Mouse (Mus musculus) adrenal gland, postnatal 14 days (tissue): Measurements from ENCODE around the gene Pnisr. TPM values are rescaled to one million over a fixed set of nuclear protein-coding genes. Genes with fewer than 3 reads are reported as not detected.

Source experiments
- DNase-seq: peaks from one replicate; pipeline ENCODE4 v3.0.0; 2021; ENCODE audit warnings: mixed read lengths
- long read RNA-seq, 2 experiments: library from polyadenylated mRNA; stranded (forward); transcript quantifications; one replicate each; pipeline ENCODE4 v2.0.0; 2021
- total RNA-seq: library from RNA; stranded (reverse); gene quantifications from 2 replicates; pipeline ENCODE4 v1.2.3, GENCODE M21; 2021

The Pnisr gene
- total RNA-seq, result 94.3 and 122 TPM in 2 replicates
- long read RNA-seq, experiment 1, full-length matches to known transcripts, result 33 of 75 reads
- long read RNA-seq, experiment 1, partial matches to known transcripts, result 25 of 75 reads
- long read RNA-seq, experiment 1, other reads (novel, unspliced or antisense), result 17 of 75 reads
- long read RNA-seq, experiment 2, full-length matches to known transcripts, result 9 of 127 reads
- long read RNA-seq, experiment 2, partial matches to known transcripts, result 103 of 127 reads
- long read RNA-seq, experiment 2, other reads (novel, unspliced or antisense), result 15 of 127 reads

DNA sequence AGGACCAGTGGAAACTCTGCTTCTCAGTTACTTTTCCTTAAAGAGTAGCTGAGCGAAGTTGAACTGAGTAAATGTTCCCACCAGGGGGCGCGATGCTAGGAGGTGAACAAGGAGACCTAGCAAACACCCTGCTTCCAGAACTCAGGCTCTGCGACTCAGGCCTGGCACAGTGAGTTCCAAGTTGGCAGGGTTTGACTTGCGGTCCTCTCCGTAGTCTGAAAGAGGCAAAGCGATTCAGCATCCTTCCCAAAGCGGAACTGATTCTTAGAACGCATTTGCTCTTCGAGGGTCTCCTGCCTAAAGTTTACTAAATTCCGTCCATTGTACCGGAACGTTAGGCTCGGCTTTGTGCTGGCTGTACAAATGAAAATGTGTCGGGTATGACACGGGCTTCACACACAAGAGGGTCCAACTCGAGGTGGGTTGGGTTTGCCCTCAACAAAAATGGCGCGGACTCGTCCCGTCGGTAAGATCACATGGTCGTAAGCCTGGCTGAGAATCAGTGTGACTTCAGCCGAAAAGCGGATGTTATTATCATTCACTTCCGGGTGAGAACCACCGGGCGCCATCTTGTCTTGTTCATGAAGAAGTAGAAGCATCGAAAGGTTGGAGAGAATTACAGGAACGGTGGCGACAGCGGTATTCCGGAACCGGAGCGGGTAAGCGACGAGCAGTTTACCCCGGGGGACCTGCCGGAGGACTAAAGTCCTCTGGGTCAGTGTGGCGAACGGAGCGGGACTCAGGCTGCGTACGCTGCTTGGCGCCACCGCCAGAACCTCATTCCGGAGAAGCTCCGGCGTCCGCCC is at the start of gene Pnisr:
Gene Pnisr (plus strand): TSS at position 103 of the 806 bp plus-strand sequence.
- DNase-seq, result peak; percentile 96

DNA sequence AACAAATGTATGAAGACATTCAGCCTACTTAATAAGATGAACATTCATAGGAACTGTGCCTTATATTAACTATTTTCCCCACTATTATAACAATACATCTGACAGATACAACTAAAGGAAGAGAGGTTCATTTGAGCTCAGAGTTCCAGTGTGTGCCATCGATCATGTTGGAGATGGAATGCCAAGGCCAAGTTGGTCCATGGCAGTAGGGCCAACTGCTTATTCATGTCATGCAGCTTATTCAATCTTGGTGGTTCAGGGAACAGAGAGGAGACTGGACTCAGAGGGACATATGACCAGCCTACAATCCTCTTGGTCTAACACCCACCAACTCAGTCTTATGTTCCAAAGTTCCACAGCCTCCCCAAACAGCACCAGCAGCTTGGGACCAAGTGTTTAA is 46.4 kb upstream of the Pnisr start:
- no peak for DNase-seq

DNA sequence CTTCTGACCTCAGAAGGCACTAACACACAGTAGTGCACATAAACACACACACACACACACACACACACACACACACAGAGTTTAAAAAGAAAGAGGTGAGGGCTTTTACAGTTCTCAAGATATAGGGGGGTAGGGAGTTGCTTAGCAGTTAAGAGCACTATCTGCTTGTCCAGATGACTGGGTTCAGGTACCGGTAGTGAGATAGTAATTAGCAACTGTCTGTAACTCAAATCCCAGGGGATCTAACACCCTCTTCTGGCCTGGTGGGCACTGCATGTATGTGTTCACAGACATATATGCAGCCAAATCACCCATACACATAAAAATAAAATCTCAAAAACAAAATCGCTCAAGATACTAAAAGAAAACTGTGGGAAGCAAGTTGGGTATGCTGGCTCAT is 45.8 kb upstream of the Pnisr start:
- no peak for DNase-seq

DNA sequence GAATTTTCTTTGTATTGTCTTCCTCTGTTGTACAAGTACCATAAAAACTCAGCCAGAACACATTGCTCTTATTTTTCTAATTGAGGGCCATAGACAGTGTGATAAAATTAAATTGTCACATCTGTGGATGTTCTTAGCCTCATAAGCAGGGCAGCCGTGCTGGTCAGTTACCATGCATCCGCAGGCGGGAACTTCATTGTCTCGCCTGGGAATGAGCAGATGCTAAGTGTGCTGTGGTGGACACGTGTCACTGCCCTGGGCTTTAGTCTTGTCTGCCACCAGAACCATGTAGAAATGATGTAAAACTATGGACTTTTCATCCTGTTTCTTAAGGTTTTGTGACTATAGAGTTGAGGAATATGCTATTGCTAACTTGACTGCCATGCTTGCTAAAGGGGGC is 40.2 kb upstream of the Pnisr start:
- no peak for DNase-seq

DNA sequence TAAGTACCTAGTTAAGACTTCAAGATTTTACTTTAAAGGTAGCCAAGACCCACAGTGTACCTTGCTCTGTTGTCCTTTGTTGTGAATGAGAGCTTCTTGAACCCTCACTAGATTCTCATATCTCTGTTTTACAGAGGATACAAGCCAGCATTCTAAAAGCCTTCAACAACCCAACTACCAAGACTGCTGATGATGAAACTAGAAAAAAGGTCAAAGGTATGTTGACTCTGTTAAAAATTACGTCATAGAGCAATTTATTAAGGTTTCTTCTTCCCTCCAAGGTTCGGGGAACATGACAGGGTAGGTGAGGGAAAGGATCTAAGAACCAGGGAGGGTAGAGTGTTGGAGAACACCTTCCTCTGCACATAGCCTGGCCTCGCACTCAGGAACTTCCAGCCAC is 36.8 kb upstream of the Pnisr start:
- DNase-seq, result no peak

DNA sequence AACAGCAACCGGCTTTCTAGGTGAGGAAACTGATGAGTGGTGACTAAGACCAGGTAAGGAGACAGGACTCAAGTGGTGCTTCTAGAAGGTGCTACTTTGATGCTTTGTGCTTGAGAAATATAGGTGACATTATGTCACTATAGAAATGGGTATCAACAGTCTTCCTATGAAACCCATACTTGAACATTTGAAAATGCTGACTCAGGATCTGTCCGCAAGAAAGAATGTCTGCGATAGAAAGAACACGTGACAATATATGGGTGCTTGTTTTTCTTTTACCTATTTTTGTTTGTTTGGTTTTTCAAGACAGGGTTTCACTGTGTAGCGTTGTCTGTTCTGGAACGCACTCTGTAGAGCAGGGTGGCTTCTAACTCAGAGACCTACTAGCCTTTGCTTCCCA is 34.7 kb upstream of the Pnisr start:
- DNase-seq, result no peak

DNA sequence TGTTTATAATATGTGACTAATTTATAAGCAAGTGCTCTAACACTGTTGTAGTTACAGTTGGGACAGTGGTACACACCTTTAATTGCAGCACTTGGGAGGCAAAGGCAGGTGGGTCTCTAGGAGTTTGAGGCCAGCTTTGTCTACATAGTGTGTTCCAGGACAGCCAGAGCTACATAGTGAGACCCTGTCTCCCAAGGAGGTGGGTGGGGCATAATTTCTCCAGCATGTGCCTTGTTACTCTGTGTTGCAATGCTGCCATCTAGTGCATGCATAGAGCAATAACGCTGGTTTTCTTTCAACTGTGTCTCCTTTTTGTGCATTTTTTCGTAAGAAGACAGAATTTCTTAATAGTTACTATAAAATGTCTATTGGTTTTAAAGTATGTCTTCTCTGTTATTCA is 33.4 kb upstream of the Pnisr start:
- DNase-seq, result peak; percentile 37

DNA sequence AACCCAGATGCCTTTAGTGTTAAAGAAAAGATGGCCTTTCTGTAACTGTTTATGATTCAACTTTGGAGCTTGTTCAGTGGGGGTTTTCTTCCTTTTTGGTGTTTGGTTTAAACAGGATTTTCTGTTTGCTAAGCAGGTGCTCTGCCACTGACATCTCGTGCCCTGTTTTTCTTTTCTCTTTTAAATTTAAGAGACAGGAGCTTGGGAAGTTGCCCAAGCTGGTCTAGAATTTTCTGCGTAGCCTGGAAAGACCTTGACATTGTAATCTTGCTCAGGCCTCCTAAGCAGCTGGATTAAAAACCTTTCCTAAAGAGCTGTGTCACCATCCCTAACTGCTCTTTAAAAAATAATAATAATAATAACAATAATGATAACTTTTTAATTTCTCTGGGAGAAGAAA is 20.8 kb upstream of the Pnisr start:
- DNase-seq, result peak; percentile 64

DNA sequence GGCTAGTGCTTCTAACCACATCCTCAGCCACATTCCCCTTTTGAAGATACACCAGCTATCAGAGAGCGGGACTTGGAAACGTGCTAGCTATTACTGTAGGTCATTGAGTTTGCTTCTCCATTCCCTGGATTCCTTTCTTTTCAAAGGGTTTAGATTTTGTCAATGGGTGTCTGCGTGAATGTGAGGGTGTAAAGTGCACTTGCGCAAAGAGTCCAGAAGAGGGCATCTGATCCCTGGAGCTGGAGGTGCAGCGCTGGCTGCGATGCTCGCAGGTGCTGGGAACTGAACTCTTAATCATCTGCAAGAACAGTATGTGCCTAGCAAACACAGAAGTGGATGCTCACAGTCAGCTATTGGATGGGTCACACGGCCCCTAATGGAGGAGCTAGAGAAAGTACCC is 14.5 kb upstream of the Pnisr start:
- no peak for DNase-seq

DNA sequence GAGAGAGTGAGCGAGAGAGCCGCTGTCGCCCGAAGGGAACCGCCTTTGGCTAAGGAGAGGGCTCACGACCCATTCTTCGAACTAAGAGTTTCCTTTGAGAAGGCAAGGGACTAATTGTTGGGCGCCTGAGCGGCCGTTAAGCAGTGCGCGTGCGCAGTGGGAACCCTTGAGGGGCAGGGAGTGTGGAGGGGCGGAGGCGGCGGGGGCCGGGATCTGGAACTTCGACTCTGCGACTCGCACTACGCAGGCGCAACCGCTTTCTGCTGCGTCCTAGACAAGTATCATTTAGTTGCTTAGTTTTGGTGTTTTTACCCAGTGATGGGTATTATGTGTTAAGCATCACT is 876 bp downstream of the Pnisr start:
- peak; percentile 95 for DNase-seq

DNA sequence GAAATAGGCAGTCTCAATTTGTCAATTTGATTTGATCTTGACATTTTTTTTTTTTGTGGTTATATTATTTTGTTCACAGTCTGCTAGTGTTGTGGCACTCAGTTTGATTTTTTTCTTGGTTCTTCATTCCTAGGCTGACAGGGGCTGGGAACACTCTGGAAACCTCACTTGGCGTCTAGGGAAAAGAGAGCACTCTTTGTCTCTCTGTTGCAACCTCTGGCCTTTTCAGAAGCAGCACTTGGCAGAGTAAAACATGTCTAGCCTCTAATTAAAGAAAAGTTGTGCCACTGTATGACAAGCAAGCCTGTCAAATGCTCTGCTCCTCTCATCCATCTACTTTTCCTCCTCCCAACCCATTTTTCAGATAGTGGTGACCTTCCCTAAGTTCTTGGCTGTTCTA is 10.1 kb downstream of the Pnisr start:
- no peak for DNase-seq

DNA sequence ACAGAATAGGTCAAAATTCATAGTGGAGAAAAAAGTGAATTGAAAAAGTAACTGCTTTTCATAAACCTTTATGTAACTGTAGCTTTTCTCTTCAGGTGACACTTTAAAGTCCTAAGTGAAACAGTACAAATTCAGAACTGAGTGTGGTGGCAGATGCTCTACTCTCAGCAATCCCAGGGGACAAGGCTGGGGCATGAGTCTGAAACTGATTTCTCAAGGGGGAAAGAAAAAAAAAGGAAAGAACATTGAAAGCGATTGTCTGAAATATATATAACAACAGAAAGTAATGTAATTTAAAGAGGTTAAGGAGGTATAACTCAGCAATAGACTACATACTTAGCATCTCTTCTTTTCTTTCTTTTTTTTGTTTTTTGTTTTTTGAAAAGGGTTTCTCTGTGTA is 17.8 kb downstream of the Pnisr start:
- no peak for DNase-seq

DNA sequence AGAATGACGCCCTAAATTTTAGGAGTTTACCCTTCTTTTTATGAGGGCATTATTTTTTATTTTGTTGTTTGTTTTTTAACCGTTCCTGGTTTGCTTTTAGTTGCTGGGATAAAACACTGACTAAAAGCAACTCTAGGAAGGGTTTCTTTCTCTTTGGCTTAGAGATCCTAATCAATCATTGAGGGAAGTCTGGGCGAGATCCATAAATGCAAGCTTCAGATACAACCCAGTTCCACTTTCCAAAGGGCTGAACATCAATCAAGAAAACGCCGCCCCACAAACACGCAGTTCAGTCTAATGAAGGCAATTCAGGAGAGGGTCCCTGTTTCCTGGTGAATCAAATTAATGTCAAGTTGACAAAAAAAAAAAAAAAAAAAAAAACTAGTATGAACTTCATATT is 31.4 kb downstream of the Pnisr start:
- DNase-seq, result no peak

DNA sequence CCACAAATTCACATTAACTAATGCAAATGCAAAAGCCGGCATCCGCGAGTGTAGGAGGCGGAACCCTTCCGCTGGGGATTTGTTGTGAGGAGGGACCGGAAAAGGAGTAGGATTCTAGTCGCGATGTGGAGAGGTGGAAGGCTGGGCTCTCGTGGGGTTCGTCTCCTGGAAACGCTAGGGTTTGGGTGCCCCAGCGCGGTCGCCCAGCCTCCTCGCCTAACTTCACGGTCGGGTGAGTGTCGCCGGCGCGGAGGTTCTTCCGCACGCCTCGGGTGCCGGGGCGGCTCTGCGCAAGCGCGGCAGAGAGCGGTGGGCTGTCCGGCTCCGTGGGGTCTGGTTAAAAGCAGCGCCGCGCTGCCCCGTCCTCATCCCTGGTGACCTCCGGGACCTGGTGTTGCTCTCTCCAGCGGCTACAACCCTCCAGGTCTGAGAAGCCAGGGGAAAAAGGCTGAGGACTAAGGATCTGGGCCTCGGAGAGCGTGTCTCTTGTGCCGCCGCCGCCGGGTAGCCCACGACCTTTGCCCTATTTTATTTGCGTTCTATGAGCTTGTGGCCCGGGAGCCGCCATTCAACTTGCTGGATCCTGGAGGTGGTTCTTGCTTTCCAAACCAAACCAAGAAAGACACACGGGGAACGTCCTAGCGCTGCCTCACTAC is 32.3 kb downstream of the Pnisr start, which contains the start of gene Coq3:
Gene Coq3 (plus strand): TSS at position 109 of the 656 bp plus-strand sequence.
- DNase-seq, result peak; percentile 89

DNA sequence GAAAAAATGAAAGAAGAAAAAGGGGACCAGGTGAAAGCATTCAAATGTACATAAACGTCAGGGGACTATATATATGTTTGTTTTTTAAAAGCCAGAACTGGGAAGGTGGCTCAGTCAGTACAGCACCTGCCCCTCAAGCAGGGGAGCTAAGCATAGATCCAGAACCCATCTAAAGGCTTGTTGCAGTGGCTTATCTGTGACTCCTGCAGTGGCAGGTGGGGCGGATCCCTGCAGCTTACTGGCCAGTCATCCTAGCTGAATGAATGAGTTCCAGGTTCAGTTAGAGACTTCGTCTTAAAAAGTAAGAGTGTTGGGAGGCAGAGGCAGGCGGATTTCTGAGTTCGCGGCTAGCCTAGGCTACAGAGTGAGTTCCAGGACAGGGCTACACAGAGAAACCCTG is 35.4 kb downstream of the Pnisr start:
- DNase-seq, result no peak

DNA sequence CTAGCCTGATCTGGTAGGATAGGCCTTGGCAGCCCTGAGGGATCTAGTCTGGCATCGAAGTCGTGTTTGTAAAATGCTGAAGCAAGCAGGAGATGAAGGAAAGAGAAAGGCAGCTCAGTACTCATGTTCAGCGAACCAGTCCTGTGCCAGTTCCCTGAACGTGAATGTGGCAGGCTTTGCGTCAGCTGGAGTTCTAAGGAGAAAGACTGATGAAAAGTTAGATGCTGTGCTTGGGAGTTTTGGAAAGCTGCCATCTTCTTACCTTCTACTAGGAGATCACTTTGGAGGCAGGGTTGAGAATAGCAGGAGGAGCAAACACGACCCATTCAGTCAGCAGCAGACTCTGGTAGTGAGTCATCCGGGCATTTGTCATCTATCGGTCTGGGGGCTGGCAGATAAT is 38.4 kb downstream of the Pnisr start:
- DNase-seq, result no peak

Other genes with a start within 250 kb of the Pnisr start
- not detected in 2 replicates for gene Prdm13, start 161.6 kb upstream of the Pnisr start, total RNA-seq
- 19.5 and 19.9 TPM in 2 replicates for gene Ccnc, start 119.9 kb upstream of the Pnisr start, total RNA-seq
- gene Usp45, start 80.4 kb upstream of the Pnisr start, total RNA-seq, result 21.9 and 22.9 TPM in 2 replicates
- 13.4 and 13.7 TPM in 2 replicates for gene Tstd3, start 80.4 kb upstream of the Pnisr start, total RNA-seq
- gene Coq3, start 32.1 kb downstream of the Pnisr start, total RNA-seq, result 22.5 and 22.9 TPM in 2 replicates
- gene Faxc, start 83.7 kb downstream of the Pnisr start, total RNA-seq, result 5.2 TPM in 2 replicates